Mouse (Mus musculus) liver, embryonic 14.5 days (tissue): Measurements from ENCODE around the gene Myh9.

Source experiments
- CTCF ChIP-seq: IDR thresholded peaks from 2 replicates; pipeline ENCODE4 v1.5.1; 2016; ENCODE audit warnings: antibody characterized with exemption, low read depth, control low read depth
- EP300 ChIP-seq: IDR thresholded peaks from 2 replicates; pipeline ENCODE4 v1.6.1; 2016; ENCODE audit warnings: antibody characterized with exemption, low read depth

- TF ChIP-seq CTCF (no peak), EP300 (no peak)
Observed at GRCm38 (mm10) chr15:77872996-77873395, 31.0 kb upstream of the Myh9 start.
